Comparison of ENCODE assay signal across 8 mouse cellular contexts in the genomic region with DNA sequence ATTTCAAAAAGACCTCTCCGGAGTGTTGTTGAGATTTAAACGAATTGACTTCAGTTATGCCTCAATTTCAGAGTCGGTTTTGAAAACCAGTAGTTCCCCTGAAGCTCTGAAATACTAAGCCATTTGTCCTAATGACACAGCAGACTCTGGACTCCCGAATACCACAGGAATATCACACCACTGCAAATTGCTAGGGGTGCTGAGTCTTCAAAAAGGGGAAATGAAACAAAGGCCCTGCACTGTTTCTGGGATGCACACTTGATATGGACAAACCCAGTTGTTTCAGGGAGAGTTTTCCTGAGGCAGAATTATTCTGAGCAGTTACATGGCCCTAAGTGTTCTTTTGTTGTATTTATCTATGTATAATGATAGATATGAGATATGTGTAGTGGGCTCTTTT. TPM values are rescaled to one million over a fixed set of nuclear protein-coding genes. Genes with fewer than 3 reads are reported as not detected.
DNase-seq lines count a peak whose midpoint lies in the region; ATAC-seq and TF ChIP-seq lines count a peak whose summit lies in the region.

No protein-coding gene starts in this region.

- intact Hi-C loops in heart, adult 2 months (cut with DNase I): no loop called here
- intact Hi-C loops in left cerebral cortex, postnatal 4 days (cut with DNase I): no loop called here

- H3K27ac ChIP-seq in heart, adult 2 months: peak overlapping the region; percentile 97
- no peak overlapping the region for H3K27ac ChIP-seq in hindbrain, embryonic 13.5 days

- H3K4me1 ChIP-seq in heart, adult 2 months (ENCODE audit: control insufficient read depth, insufficient read depth, low read length): peaks cover 15% of the 10 kb centered on the region
- H3K4me1 ChIP-seq in hindbrain, embryonic 13.5 days (replicated peaks): peaks cover 13% of the 10 kb centered on the region

- TF ChIP-seq POLR2A in heart, adult 2 months (IDR thresholded peaks at IDR 0.05; ENCODE audit: insufficient read depth, low read depth, low read length): no peak

- TF ChIP-seq CTCF in heart, adult 2 months (IDR thresholded peaks at IDR 0.05): no peak
- no peak for TF ChIP-seq CTCF in C2C12 (IDR thresholded peaks at IDR 0.05; ENCODE audit: control insufficient read depth, insufficient read depth, insufficient read length)

- peaks cover 5% of the 10 kb centered on the region for H3K36me3 ChIP-seq in heart, adult 2 months (ENCODE audit: control insufficient read depth, insufficient read depth, low read length)
- H3K36me3 ChIP-seq in C2C12 (ENCODE audit: control insufficient read depth, insufficient read depth): peaks cover 33% of the 10 kb centered on the region
- H3K36me3 ChIP-seq in hindbrain, embryonic 13.5 days: no peaks in the 10 kb centered on the region

- 20% methylated on average over 4 of the region's 4 CpGs for WGBS in heart, adult 2 months
- 61% methylated on average over 4 of the region's 4 CpGs for WGBS in hindbrain, embryonic 13.5 days

- H3K27me3 ChIP-seq in heart, adult 2 months (ENCODE audit: control insufficient read depth, insufficient read depth, low read length): no peaks in the 10 kb centered on the region
- H3K27me3 ChIP-seq in C2C12 (ENCODE audit: control insufficient read depth, insufficient read depth, insufficient read length): no peaks in the 10 kb centered on the region
- no peaks in the 10 kb centered on the region for H3K27me3 ChIP-seq in hindbrain, embryonic 13.5 days

- no peak for DNase-seq in heart, adult 2 months
- DNase-seq in heart, postnatal 4 days: no peak
- peak; percentile 57 for DNase-seq in lung, postnatal 36 days
- DNase-seq in c-Kit-positive CD71-positive TER-119-positive erythroid progenitor cells, embryonic 14.5 days (ENCODE audit: low spot score): no peak
- DNase-seq in gastrocnemius, postnatal 25 days: no peak
- no peak for DNase-seq in left cerebral cortex, postnatal 4 days

- peak overlapping the region; percentile 6 for H3ac ChIP-seq in C2C12 (ENCODE audit: control insufficient read depth, insufficient read length, low read depth)

- H3K79me2 ChIP-seq in heart, adult 2 months (replicated peaks; ENCODE audit: control insufficient read depth, insufficient read depth, low read length): peaks cover 4% of the 10 kb centered on the region; the same call in 1 of the 2 replicates
- peaks cover 64% of the 10 kb centered on the region for H3K79me2 ChIP-seq in C2C12 (ENCODE audit: control insufficient read depth, insufficient read depth)

- no peak for TF ChIP-seq EP300 in heart, adult 2 months (IDR thresholded peaks at IDR 0.05; ENCODE audit: insufficient read depth, low read depth, low read length)

- H3K4me3 ChIP-seq in heart, adult 2 months: peak overlapping the region; percentile 90
- peak overlapping the region; percentile 64 for H3K4me3 ChIP-seq in C2C12 (ENCODE audit: insufficient read depth, poor library complexity, severe bottlenecking)
- peak overlapping the region; percentile 69 for H3K4me3 ChIP-seq in hindbrain, embryonic 13.5 days

- H3K4me2 ChIP-seq in hindbrain, embryonic 13.5 days: peak overlapping the region; percentile 90

- H3K9ac ChIP-seq in heart, adult 2 months (ENCODE audit: low read depth, low read length): peak overlapping the region; percentile 49
- no peak overlapping the region for H3K9ac ChIP-seq in hindbrain, embryonic 13.5 days

- ATAC-seq in hindbrain, embryonic 13.5 days (ENCODE audit: low FRiP score): no peak

- H3K9me3 ChIP-seq in hindbrain, embryonic 13.5 days: no peaks in the 10 kb centered on the region

- H3K79me3 ChIP-seq in C2C12 (ENCODE audit: low read depth): peaks cover 54% of the 10 kb centered on the region

TF ChIP-seq in C2C12, 6 proteins besides CTCF, POLR2A, EP300 and RAD21:
- no peak for TF ChIP-seq FOSL1 (IDR thresholded peaks at IDR 0.05; ENCODE audit: insufficient read depth, low read length, poor library complexity, severe bottlenecking)
- TF ChIP-seq MYOG (IDR thresholded peaks at IDR 0.05; ENCODE audit: control insufficient read depth, extremely low read depth, insufficient read length): no peak
- TF ChIP-seq USF1 (IDR thresholded peaks at IDR 0.05; ENCODE audit: low read depth): no peak
- TF ChIP-seq CEBPB (IDR thresholded peaks at IDR 0.05; ENCODE audit: low read depth): no peak
- no peak for TF ChIP-seq MAX (IDR thresholded peaks at IDR 0.05)

RNA-seq across cellular contexts. Expression of a gene that starts 1.8 kb away (rescaled TPM):
- total RNA-seq in heart, adult 2 months (2021): 10 to 100 TPM; 38.2 to 41.2 TPM
- 14.1 and 20.1 TPM in 2 replicates for polyA plus RNA-seq in heart, adult 2 months (2012; rRNA removed)
- 10 to 100 TPM; 68.2 to 73.4 TPM for total RNA-seq in heart, postnatal 4 days (2021)
- polyA plus RNA-seq in C2C12 (2012; fragmentation: generic; extraction: Trizol): 15.7 TPM
- polyA plus RNA-seq in hindbrain, embryonic 13.5 days (2015; fragmentation: Nextera tagmentation; extraction: Ambion mirVana): 5.2 and 6.6 TPM in 2 replicates
- 10 to 100 TPM; 11.9 to 14.7 TPM for total RNA-seq in gastrocnemius, postnatal 25 days (2021)
- 10 to 100 TPM; 18.0 to 18.7 TPM for total RNA-seq in left cerebral cortex, postnatal 4 days (2021)

RNA-seq across cellular contexts. Expression of a gene that starts 30.8 kb away (rescaled TPM):
- total RNA-seq in heart, adult 2 months (2021): 10 to 100 TPM in 1 of 2 experiments, 1 to 10 TPM in 1; 8.1 to 13.2 TPM
- 6.4 and 9.6 TPM in 2 replicates for polyA plus RNA-seq in heart, adult 2 months (2012; rRNA removed)
- 10 to 100 TPM; 10.1 to 13.1 TPM for total RNA-seq in heart, postnatal 4 days (2021)
- 4.3 TPM for polyA plus RNA-seq in C2C12 (2012; fragmentation: generic; extraction: Trizol)
- 29.1 and 30.0 TPM in 2 replicates for polyA plus RNA-seq in hindbrain, embryonic 13.5 days (2015; fragmentation: Nextera tagmentation; extraction: Ambion mirVana)
- 1 to 10 TPM; 4.0 to 4.4 TPM for total RNA-seq in gastrocnemius, postnatal 25 days (2021)
- 10 to 100 TPM; 23.6 to 25.7 TPM for total RNA-seq in left cerebral cortex, postnatal 4 days (2021)
